22 mouse cellular contexts compared by ENCODE assay signal in the genomic region with DNA sequence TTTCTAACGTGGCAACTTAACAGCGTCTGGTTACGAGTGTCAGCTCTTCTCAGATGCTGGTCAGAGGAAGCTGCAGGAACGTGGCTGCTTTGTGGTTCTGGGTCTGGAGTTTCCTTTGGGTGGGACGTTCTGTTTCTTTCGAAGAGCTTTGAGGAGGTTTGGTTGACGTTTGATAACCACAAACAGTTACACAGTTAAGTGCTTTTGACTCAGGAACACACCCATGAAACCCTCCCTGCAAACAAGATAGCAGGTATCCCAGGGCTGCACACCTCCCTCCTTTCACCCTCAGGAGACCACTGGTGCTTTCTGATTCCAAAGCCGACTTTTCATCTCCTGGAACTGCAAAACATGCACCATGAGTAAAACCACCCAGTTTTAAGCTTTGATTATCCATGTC. TPM values are rescaled to one million over a fixed set of nuclear protein-coding genes. Genes with fewer than 3 reads are reported as not detected.
DNase-seq lines count a peak whose midpoint lies in the region; ATAC-seq lines count a peak whose summit lies in the region.
"Had no signal": no experiment of that assay in that cellular context is flagged by ENCODE, and none has a peak within 500 bp of the region (broad histone marks: within the 10 kb centered on the region; RNA-seq: fewer than 3 reads in every experiment).

No protein-coding gene starts in this region.

- ATAC-seq in CD4-positive, CD25-positive, alpha-beta regulatory T cell, adult 4 months = peak; percentile 37
- peak; percentile 77 for ATAC-seq in megakaryocyte progenitor cell, adult 5-6 weeks (replicated peaks; ENCODE audit: poor library complexity)
- ATAC-seq in forebrain, embryonic 13.5 days = no peak
- ATAC-seq: intestine, embryonic 15.5 days; Patski had no signal

- no peak overlapping the region for H3K4me3 ChIP-seq in forebrain, embryonic 13.5 days
- H3K4me3 ChIP-seq: erythroblast, embryonic 14.5 days; heart, adult 2 months; intestine, embryonic 15.5 days; limb, embryonic 12.5 days had no signal

- H3K9ac ChIP-seq in forebrain, embryonic 13.5 days = no peak overlapping the region
- H3K9ac ChIP-seq: intestine, embryonic 15.5 days; limb, embryonic 12.5 days had no signal

- 0 out of 2 replicates have a peak, but pooled peaks cover 3% of the 10 kb centered on the region for H3K27me3 ChIP-seq in forebrain, embryonic 13.5 days
- H3K27me3 ChIP-seq: intestine, embryonic 15.5 days had no signal

- H3K9me3 ChIP-seq in forebrain, embryonic 13.5 days (replicated peaks) = no peaks in the 10 kb centered on the region
- H3K9me3 ChIP-seq: intestine, embryonic 15.5 days; limb, embryonic 12.5 days had no signal

- 80% methylated on average over 8 of the region's 8 CpGs for WGBS in forebrain, embryonic 13.5 days

- no peaks in the 10 kb centered on the region for H3K4me1 ChIP-seq in forebrain, embryonic 13.5 days
- H3K4me1 ChIP-seq: intestine, embryonic 15.5 days; limb, embryonic 12.5 days had no signal

- H3K36me3 ChIP-seq in forebrain, embryonic 13.5 days (ENCODE audit: poor library complexity, severe bottlenecking) = no peaks in the 10 kb centered on the region
- H3K36me3 ChIP-seq: intestine, embryonic 15.5 days; limb, embryonic 12.5 days had no signal

- peak; percentile 1 for DNase-seq in lung, postnatal 36 days
- no peak for DNase-seq in lung, postnatal 4 days
- DNase-seq in induced T-regulatory cell, adult 2 months (ENCODE audit: low read depth) = peak; percentile 82
- DNase-seq in layer of hippocampus, adult 11-12 months (ENCODE audit: low spot score) = no peak
- no peak for DNase-seq in cerebellum, postnatal 4 days (ENCODE audit: low spot score in 2 of 2)
- DNase-seq: adrenal gland, adult 2 months; cerebellum, adult 11 months; embryo, embryonic 11 days; heart, adult 2 months; heart, postnatal 14 days; lung, postnatal 14 days; right cerebral cortex, postnatal 25 days had no signal

- H3K27ac ChIP-seq in forebrain, embryonic 13.5 days = no peak overlapping the region
- H3K27ac ChIP-seq: heart, adult 2 months; intestine, embryonic 15.5 days; limb, embryonic 12.5 days had no signal

- no peak overlapping the region for H3K4me2 ChIP-seq in forebrain, embryonic 13.5 days
- H3K4me2 ChIP-seq: intestine, embryonic 15.5 days; limb, embryonic 12.5 days had no signal

RNA-seq across cellular contexts. Expression of a gene that starts 2.4 kb away (rescaled TPM):
- polyA plus RNA-seq in CD4-positive, CD25-positive, alpha-beta regulatory T cell, adult 4 months (2017; shearing (Covaris generic)) = not detected
- total RNA-seq in megakaryocyte progenitor cell, adult 5-6 weeks (2015) = not detected in 2 replicates
- total RNA-seq in megakaryocyte progenitor cell, adult 5-6 weeks (2017) = not detected in 2 replicates
- polyA plus RNA-seq in forebrain, embryonic 13.5 days (2015; fragmentation: Nextera tagmentation; extraction: Ambion mirVana) = not detected in 2 replicates
- total RNA-seq: adrenal gland, adult 2 months; heart, adult 2 months; heart, postnatal 14 days; layer of hippocampus, postnatal 25 days had no signal
- polyA plus RNA-seq: adrenal gland, adult 2 months; C2C12; erythroblast, embryonic 14.5 days; heart, adult 2 months; intestine, embryonic 15.5 days; limb, embryonic 12.5 days; Patski; testis, adult 2 months had no signal

RNA-seq across cellular contexts. Expression of a gene that starts 9.9 kb away (rescaled TPM):
- polyA plus RNA-seq in CD4-positive, CD25-positive, alpha-beta regulatory T cell, adult 4 months (2017; shearing (Covaris generic)) = not detected
- not detected in 2 replicates for total RNA-seq in megakaryocyte progenitor cell, adult 5-6 weeks (2015)
- total RNA-seq in megakaryocyte progenitor cell, adult 5-6 weeks (2017) = 0.21 TPM in 1 of 2 replicates, not detected in the other
- not detected in 2 replicates for polyA plus RNA-seq in forebrain, embryonic 13.5 days (2015; fragmentation: Nextera tagmentation; extraction: Ambion mirVana)
- total RNA-seq: adrenal gland, adult 2 months; heart, adult 2 months; heart, postnatal 14 days had no signal
- polyA plus RNA-seq: adrenal gland, adult 2 months; C2C12; erythroblast, embryonic 14.5 days; limb, embryonic 12.5 days; Patski had no signal

RNA-seq across cellular contexts. Expression of a gene that starts 35.1 kb away (rescaled TPM):
- polyA plus RNA-seq in CD4-positive, CD25-positive, alpha-beta regulatory T cell, adult 4 months (2017; shearing (Covaris generic)) = not detected
- total RNA-seq in megakaryocyte progenitor cell, adult 5-6 weeks (2015) = not detected in 2 replicates
- not detected in 2 replicates for total RNA-seq in megakaryocyte progenitor cell, adult 5-6 weeks (2017)
- not detected in 2 replicates for polyA plus RNA-seq in forebrain, embryonic 13.5 days (2015; fragmentation: Nextera tagmentation; extraction: Ambion mirVana)
- total RNA-seq: adrenal gland, adult 2 months; heart, adult 2 months; heart, postnatal 14 days had no signal
- polyA plus RNA-seq: adrenal gland, adult 2 months; C2C12; erythroblast, embryonic 14.5 days; heart, adult 2 months; intestine, embryonic 15.5 days; limb, embryonic 12.5 days; Patski; testis, adult 2 months had no signal

RNA-seq across cellular contexts. Expression of a gene that starts 38.9 kb away (rescaled TPM):
- under 1 TPM; 0.25 to 0.66 TPM for polyA plus RNA-seq in CD4-positive, CD25-positive, alpha-beta regulatory T cell, adult 4 months (2017; shearing (Covaris generic))
- total RNA-seq in megakaryocyte progenitor cell, adult 5-6 weeks (2015) = not detected in 2 replicates
- not detected in 2 replicates for total RNA-seq in megakaryocyte progenitor cell, adult 5-6 weeks (2017)
- not detected in 2 replicates for polyA plus RNA-seq in forebrain, embryonic 13.5 days (2015; fragmentation: Nextera tagmentation; extraction: Ambion mirVana)
- total RNA-seq: adrenal gland, adult 2 months; heart, adult 2 months had no signal
- polyA plus RNA-seq: adrenal gland, adult 2 months; C2C12; erythroblast, embryonic 14.5 days; intestine, embryonic 15.5 days; limb, embryonic 12.5 days; Patski had no signal

RNA-seq across cellular contexts. Expression of a gene that starts 43.6 kb away (rescaled TPM):
- polyA plus RNA-seq in CD4-positive, CD25-positive, alpha-beta regulatory T cell, adult 4 months (2017; shearing (Covaris generic)) = not detected
- not detected in 2 replicates for total RNA-seq in megakaryocyte progenitor cell, adult 5-6 weeks (2015)
- not detected in 2 replicates for total RNA-seq in megakaryocyte progenitor cell, adult 5-6 weeks (2017)
- polyA plus RNA-seq in forebrain, embryonic 13.5 days (2015; fragmentation: Nextera tagmentation; extraction: Ambion mirVana) = not detected in 2 replicates
- total RNA-seq: adrenal gland, adult 2 months; heart, adult 2 months; heart, postnatal 14 days; layer of hippocampus, postnatal 25 days had no signal
- polyA plus RNA-seq: adrenal gland, adult 2 months; C2C12; erythroblast, embryonic 14.5 days; heart, adult 2 months; intestine, embryonic 15.5 days; limb, embryonic 12.5 days; Patski; testis, adult 2 months had no signal

Comparison
In these comparisons a context has a peak if more than half of its experiments do, and no peak if none do; other contexts are left out.
1. DNase-seq: peak in lung, postnatal 36 days (single experiment) and induced T-regulatory cell, adult 2 months (single experiment); none in lung, postnatal 4 days (0 of 2), layer of hippocampus, adult 11-12 months (single experiment) and cerebellum, postnatal 4 days (0 of 2).